Mouse (Mus musculus): Measurements from ENCODE around the gene Ly6g6e.
"Not testable (repeated sequence)": the region's sequence is repeated elsewhere in the genome, so short reads cannot be mapped to it uniquely, and the experiment has no call there.

GRCm38 (mm10) chr17:35033703-35034102, 43.0 kb upstream of the Ly6g6e start:
- not testable (repeated sequence) for TF ChIP-seq EP300 (IDR thresholded peaks at IDR 0.05; ENCODE audit: insufficient read depth, low read depth, low read length); CTCF (IDR thresholded peaks at IDR 0.05; ENCODE audit: low read depth, low read length)
